Mouse (Mus musculus): ENCODE measurements at regions not wholly inside any gene's neighbourhood (a gene's known extent, or its start where the extent isn't known, plus 50 kb on each side); places are given as distances from the start of the nearest gene placed in this dataset.

DNA sequence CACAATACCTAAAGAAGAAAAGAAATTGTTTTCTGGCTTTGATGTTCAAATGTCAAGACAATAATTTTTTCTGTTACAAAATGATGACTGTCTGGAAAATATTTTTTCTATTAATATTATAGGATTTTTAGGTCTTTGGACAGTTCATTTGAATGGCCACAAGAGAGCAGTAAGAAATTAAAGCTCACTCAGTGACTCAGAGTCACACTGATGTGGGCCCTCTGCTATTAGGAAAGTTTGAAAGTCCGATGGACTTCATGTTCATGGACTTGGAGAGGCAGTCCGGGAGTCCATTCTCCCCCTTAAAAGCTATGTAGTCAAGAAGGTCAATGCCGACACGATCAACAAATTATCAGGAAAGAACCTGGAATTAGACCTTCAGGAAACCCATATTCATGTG lies 657.0 kb downstream of the Mecom start:
- no peak for DNase-seq (ENCODE audit: extremely low spot score in 1 of 2, low spot score in 1 of 2)

DNA sequence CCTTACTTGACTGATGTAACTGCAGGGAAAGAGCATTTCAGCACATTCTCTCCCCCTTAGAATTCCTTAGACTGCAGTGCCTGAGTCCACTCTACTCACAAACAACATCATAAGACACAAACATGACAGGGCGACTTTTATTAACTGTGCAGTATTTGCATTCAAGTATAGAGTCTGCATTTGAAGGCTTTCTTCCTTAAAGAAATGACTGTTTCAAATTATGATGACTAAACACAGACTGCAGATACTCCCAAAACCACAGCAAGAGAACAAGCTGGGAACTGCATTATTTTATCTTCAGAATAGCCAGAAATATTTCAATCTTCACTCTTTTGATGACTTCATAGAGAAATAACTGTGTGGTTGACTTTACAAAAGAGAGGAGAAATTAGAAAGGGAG lies 657.5 kb downstream of the Mecom start:
- DNase-seq (ENCODE audit: extremely low spot score in 1 of 2, low spot score in 1 of 2) = no peak

GRCm38 (mm10) chr3:29889638-29890037 lies 658.2 kb downstream of the Mecom start:
- DNase-seq (ENCODE audit: extremely low spot score in 1 of 2, low spot score in 1 of 2) = no peak

DNA sequence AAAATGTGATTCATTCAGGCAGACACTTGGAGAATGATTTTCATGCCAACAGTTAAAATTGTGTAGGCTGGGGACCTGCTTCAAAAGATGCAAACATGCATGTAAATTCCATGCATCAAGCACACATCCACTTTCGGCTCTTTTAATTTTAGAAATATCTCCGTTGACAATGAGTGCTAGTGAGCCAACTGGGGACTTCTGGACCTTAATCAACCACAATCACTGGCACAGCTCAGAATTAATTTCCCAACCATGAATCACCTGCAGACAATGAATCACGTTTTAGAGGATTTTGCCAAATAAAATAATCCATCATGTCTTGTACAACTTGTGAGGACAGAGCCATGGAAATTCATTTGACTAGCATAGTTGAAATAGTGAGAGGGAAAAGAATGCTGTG lies 667.8 kb downstream of the Mecom start:
- no peak for DNase-seq (ENCODE audit: extremely low spot score in 1 of 2, low spot score in 1 of 2)

DNA sequence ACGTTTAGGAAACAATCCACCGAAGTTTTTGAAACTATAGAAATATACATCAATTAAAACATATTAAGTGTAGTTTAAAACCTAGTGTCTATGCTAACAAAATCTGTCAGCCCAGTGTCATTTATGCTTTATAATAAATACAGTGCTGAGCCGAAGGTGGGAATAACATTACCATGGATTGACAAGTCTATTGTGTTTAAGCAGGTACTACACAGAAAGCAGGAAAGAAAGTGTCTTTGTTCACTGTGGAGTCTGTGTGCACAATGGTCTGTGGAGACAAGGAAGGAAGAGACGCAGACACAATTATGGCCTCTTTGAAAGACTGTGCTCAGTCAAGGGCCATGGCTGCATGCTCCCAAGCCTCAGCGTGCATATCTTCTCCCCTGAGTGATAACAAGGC lies 672.0 kb downstream of the Mecom start:
- no peak for DNase-seq (ENCODE audit: extremely low spot score in 1 of 2, low spot score in 1 of 2)

- DNase-seq (ENCODE audit: extremely low spot score in 1 of 2, low spot score in 1 of 2) = no peak
Observed at GRCm38 (mm10) chr3:29862437-29862836, 685.4 kb downstream of the Mecom start.

DNA sequence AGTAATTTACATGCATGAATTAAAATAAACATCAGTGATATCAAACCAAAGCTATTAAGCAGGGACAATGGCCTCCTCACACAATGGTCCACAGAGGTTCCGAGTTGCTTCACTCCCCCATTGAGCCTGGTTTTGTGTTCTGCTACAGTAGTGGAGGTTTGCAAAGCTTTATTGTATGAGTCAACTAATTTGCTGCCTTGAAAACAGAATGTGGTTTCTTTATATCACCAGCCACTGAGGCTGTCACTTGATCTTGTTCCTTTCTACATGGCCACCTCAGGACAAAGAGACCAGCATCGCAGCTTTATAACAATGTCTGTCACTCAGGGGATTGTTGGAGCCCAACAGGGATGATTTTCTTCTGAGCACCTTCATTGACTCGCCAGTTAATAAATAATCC lies 695.3 kb downstream of the Mecom start:
- DNase-seq (ENCODE audit: extremely low spot score in 1 of 2, low spot score in 1 of 2) = no peak

- DNase-seq (ENCODE audit: extremely low spot score in 1 of 2, low spot score in 1 of 2) = no peak
Observed at GRCm38 (mm10) chr3:29835432-29835831, 712.4 kb downstream of the Mecom start.

DNA sequence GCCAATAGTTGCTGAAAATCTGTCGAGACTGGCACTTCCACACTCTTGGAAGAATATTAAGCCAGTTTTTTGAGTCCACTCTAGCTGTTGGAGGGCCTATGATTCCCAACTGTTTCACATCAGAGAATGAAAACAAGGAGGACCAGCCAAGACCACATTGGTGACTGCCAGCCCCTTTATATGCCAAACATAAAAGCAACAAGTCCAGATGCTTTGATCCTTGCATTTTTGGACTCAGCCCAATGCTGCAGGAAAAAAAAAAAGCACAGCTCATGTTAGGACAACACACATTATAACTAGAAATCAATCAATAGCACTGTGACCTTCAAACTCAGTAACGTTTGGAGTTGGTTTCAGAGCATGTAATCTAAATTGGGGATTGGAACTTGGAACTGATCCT lies 712.9 kb downstream of the Mecom start:
- DNase-seq (ENCODE audit: extremely low spot score in 1 of 2, low spot score in 1 of 2) = no peak

GRCm38 (mm10) chr3:29831346-29831745 lies 716.5 kb downstream of the Mecom start:
- DNase-seq (ENCODE audit: extremely low spot score in 1 of 2, low spot score in 1 of 2) = no peak

GRCm38 (mm10) chr3:29822622-29823370 lies 725.0 kb downstream of the Mecom start:
- DNase-seq (ENCODE audit: extremely low spot score in 1 of 2, low spot score in 1 of 2) = no peak

- DNase-seq (ENCODE audit: extremely low spot score in 1 of 2, low spot score in 1 of 2) = no peak
Observed at GRCm38 (mm10) chr3:29816964-29817363, 730.8 kb downstream of the Mecom start.

DNA sequence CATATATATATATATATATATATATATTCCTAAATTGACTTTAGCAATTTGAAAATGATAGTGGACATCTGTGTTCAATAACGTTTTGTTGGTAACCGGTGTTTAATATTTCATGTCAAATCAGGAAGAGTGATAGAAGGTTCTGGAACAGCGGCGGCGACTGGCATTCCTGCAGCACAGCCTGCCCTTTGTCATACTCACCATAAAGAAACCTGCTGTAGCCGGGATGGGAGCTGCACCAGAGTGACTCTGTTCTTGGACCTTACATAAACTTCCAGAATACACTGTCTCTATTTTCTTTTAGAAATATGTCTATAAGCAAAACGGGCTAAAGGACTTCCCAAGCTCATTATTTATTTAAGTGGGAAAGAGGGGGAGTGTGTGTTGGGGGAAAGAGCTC lies 731.5 kb downstream of the Egfem1 start:
- no peak for DNase-seq (ENCODE audit: extremely low spot score in 1 of 2, low spot score in 1 of 2)

GRCm38 (mm10) chr3:29812480-29813240 lies 730.8 kb downstream of the Egfem1 start:
- DNase-seq (ENCODE audit: extremely low spot score in 1 of 2, low spot score in 1 of 2) = peak in 1 of 2 experiments; percentile 68

- DNase-seq (ENCODE audit: extremely low spot score in 1 of 2, low spot score in 1 of 2) = no peak
Observed at GRCm38 (mm10) chr3:29806046-29806445, 724.2 kb downstream of the Egfem1 start.

DNA sequence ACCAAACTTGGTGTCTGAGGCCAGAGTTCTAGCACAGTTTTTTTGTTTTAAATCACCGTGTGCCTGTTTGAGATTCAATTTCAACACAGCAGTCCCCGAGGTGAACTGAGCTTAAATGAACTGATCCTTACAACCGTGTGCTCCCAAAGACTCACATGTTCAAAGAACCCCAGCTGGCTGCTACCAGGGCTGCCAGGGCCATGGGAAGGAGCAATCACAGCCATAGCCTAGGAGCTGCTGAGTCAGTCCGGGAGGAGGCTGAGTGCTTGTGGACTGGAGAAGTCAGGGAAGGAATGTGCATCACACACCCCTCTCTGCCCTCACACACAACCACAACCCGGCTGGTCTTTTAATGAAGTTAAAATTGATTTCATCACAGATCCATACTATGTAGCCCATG lies 721.6 kb downstream of the Egfem1 start:
- DNase-seq (ENCODE audit: extremely low spot score in 1 of 2, low spot score in 1 of 2) = no peak

DNA sequence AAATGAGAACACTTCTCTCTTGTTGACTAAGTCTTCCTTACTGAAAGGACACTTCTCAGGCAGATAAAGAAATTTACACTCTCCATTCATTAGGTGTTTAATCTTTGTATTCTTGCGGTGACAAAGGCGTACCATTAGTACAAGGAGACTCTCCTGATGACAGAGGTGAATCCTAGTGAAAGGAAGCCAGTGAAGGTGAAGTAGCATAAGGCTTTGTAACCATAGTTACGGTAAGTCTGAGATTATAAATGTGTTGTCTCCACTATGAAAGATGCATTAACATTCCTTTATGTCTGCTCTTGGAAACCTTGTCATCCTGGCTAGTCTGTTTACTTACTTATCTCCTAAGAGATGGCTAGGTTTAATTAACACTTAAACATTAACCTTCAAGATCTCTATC lies 719.3 kb downstream of the Egfem1 start:
- DNase-seq (ENCODE audit: extremely low spot score in 1 of 2, low spot score in 1 of 2) = no peak

GRCm38 (mm10) chr3:29774365-29774764 lies 692.5 kb downstream of the Egfem1 start:
- DNase-seq (ENCODE audit: extremely low spot score in 1 of 2, low spot score in 1 of 2) = no peak

DNA sequence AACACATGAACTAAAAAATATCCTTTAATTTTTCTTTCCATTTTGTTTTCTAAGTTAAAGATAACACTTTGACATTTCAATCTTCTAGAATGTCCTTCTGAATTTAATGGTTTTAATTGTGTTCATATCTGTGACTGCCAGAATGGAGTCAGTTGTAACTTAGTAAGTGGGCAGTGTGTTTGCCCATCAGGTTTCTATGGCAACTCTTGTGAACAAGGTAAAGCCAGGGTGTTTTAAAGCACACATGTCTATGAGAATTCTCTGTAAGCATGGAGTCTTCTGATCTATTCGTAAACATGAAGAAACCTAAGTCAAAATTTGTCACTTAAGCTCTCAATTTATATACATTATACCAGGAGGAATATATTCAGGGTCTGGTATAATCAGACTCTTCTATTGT lies 689.4 kb downstream of the Egfem1 start:
- DNase-seq (ENCODE audit: extremely low spot score in 1 of 2, low spot score in 1 of 2) = no peak

GRCm38 (mm10) chr3:29768592-29768991 lies 686.8 kb downstream of the Egfem1 start:
- DNase-seq (ENCODE audit: extremely low spot score in 1 of 2, low spot score in 1 of 2) = no peak

- DNase-seq (ENCODE audit: extremely low spot score in 1 of 2, low spot score in 1 of 2) = no peak
Observed at GRCm38 (mm10) chr3:29764021-29764420, 682.2 kb downstream of the Egfem1 start.

GRCm38 (mm10) chr3:29757821-29758494 lies 676.1 kb downstream of the Egfem1 start:
- no peak for DNase-seq (ENCODE audit: extremely low spot score in 1 of 2, low spot score in 1 of 2)
